Mouse (Mus musculus) lung, adult 2 months (tissue): ENCODE measurements around the gene Snx25. TPM values are rescaled to one million over a fixed set of nuclear protein-coding genes. Genes with fewer than 3 reads are reported as not detected.

ENCODE experiments used
- DNase-seq: peaks from one replicate; pipeline ENCODE4 v3.0.0; 2022
- H3K4me1 ChIP-seq: fragments of 200-500 bp; 2 replicates; pipeline ENCODE4 v1.6.1; 2011; ENCODE audit warnings: low read length; ENCODE audit not compliant: control insufficient read depth, insufficient read depth
- H3K4me3 ChIP-seq: fragments of 200-500 bp; replicated peaks from 2 replicates; pipeline ENCODE3; 2011; ENCODE audit warnings: low read depth, mild to moderate bottlenecking, control low read depth, low read length; ENCODE audit errors: extremely low read depth
- CTCF ChIP-seq: fragments of 200-500 bp; IDR thresholded peaks from 2 replicates; pipeline ENCODE4 v1.5.1; 2011; ENCODE audit warnings: mild to moderate bottlenecking, low read length, control low read depth; ENCODE audit not compliant: insufficient read depth
- POLR2A ChIP-seq: fragments of 200-500 bp; IDR thresholded peaks from 2 replicates; pipeline ENCODE4 v1.6.1; 2011; ENCODE audit warnings: low read depth, mild to moderate bottlenecking, control low read depth, low read length, borderline replicate concordance; ENCODE audit errors: extremely low read depth
- WGBS: fragments of 180-500 bp; shearing (Covaris S2); methylation state at CpG from one replicate; pipeline ENCODE4 v1.1.7; 2018; 5-methylcytosine and 5-hydroxymethylcytosine counted together
- polyA plus RNA-seq: library from polyadenylated mRNA; depleted of rRNA; stranded (reverse); fragments of >200 nt; gene quantifications from 2 replicates; pipeline ENCODE4 v1.2.3, GENCODE M21; 2012; rRNA removed

Snx25 gene
- polyA plus RNA-seq = 17.5 and 23.7 TPM in 2 replicates

DNA sequence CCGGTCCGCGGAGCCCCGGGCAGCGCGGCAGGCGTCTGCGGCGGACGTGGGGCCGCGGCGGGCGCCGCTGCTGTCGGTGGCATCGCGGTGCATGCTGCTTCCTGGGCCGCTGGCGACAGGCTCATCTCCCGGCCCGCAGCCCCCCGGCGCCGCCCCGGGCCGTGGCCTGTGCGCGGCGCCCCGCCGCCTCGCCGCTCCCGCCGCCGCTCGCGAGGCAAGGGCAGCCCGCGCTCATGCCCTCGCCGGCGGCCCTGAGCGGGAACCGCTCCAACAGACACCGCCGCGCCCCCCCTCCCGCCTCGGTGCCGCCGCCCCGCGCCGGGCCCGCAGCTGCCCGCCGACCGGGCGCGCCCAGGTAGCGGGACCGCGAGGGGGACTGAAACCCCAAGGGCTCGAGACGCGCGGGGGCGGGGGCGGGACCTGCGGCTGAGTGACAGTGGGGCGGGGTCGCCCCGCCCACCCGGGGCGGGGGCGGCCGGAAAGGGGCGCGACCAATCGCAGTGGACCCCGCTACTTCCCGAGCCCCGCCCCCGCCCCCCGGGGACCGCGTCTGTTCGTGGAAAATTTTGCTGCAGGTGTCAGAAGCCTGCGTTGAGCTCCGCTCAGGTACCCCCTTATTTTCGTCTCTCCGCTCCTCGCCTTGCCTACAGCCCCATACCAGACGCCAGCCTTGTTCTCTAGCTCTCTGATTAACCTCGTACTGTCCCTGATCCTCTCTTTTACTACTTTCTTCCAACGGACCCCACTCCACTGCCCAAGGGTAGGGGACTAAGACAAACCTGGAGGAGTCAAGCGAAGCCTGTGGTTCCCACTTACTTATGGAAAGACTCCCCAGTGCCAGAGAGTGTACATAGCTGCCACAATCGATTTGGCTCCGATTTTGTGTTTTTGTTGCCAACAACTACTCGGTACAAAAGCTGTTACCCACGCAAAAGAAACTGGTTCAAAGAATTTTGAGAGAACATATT lies at the start of gene Snx25:
TSS of gene Snx25 (minus strand) at position 96 of the 968 bp plus-strand sequence.
- no peaks in the 10 kb centered on the region; the same call in 1 of the 2 replicates for H3K4me1 ChIP-seq
- WGBS = 4% methylated on average over 100 of the region's 103 CpGs
- TF ChIP-seq CTCF (no peak), POLR2A (peak; percentile 74; the same call in 1 of the 2 replicates)
- H3K4me3 ChIP-seq = peak within 1 kb of the TSS; percentile 86
- peak; percentile 87 for DNase-seq

GRCm38 (mm10) chr8:46197673-46198072 lies 45.7 kb upstream of the Snx25 start:
- H3K4me3 ChIP-seq = no peak overlapping the region
- 87% methylated on average over 5 of the region's 5 CpGs for WGBS
- DNase-seq = no peak
- TF ChIP-seq CTCF = no peak
- TF ChIP-seq POLR2A = no peak
- no peaks in the 10 kb centered on the region for H3K4me1 ChIP-seq

DNA sequence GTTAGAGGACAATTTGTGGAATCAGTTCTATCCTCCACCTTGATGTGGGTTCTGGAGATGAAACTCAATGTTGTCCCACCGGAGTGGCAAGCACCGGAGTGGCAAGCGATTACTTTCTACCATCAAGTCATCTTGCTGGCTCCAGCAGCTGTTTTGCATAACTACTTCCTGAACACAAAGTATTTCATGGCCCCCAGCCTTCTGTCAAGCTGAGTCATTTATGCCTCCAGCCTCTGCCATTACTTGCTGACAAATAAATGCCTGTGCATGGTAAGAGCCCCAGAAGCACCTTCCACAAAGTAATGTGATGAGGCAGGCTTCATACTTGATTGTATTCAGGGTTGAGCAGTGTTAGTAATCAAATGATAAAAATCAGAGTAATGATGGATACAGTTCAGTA lies 44.9 kb upstream of the Snx25 start:
- no peaks in the 10 kb centered on the region for H3K4me1 ChIP-seq
- 77% methylated on average over 3 of the region's 3 CpGs for WGBS
- DNase-seq = no peak
- no peak overlapping the region for H3K4me3 ChIP-seq
- no peak for TF ChIP-seq POLR2A

- TF ChIP-seq POLR2A (no peak), CTCF (no peak)
- no peak overlapping the region for H3K4me3 ChIP-seq
- WGBS = 78% methylated on average over 8 of the region's 8 CpGs
Observed at GRCm38 (mm10) chr8:46193100-46193499, 41.1 kb upstream of the Snx25 start.

GRCm38 (mm10) chr8:46185361-46185760 lies 33.4 kb upstream of the Snx25 start:
- 7% methylated on average over 2 of the region's 2 CpGs for WGBS
- H3K4me1 ChIP-seq = peaks cover 2% of the 10 kb centered on the region; the same call in 1 of the 2 replicates
- TF ChIP-seq POLR2A (no peak), CTCF (peak; percentile 27; the same call in 1 of the 2 replicates)
- no peak overlapping the region for H3K4me3 ChIP-seq
- DNase-seq = peak; percentile 39

More at GRCm38 (mm10) chr8:46193100-46193499, 41.1 kb upstream of the Snx25 start:
- H3K4me1 ChIP-seq = no peaks in the 10 kb centered on the region
- DNase-seq = no peak

DNA sequence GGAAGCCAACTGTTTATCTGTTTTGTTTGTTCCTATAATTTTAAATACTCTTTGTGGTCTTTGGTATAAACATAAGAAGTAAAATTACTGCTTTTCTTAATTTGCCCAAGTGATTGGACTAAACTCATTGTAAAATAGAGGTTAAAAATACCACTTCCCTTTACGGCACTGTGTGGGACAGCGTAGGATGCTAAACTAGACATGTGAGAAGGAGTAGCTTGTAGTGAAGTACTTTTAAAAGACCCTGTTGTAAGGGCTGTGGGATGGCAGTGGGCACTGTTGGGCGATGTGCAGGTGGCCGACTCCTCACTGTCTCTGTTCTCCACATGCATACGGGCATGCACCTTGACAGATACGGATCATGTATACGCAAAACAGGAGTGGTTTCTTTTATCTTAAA lies 28.2 kb upstream of the Snx25 start:
- no peak overlapping the region for H3K4me3 ChIP-seq
- TF ChIP-seq POLR2A (no peak), CTCF (no peak)
- no peak for DNase-seq
- H3K4me1 ChIP-seq = peaks cover 2% of the 10 kb centered on the region; the same call in 1 of the 2 replicates
- WGBS = 94% methylated on average over 7 of the region's 7 CpGs

DNA sequence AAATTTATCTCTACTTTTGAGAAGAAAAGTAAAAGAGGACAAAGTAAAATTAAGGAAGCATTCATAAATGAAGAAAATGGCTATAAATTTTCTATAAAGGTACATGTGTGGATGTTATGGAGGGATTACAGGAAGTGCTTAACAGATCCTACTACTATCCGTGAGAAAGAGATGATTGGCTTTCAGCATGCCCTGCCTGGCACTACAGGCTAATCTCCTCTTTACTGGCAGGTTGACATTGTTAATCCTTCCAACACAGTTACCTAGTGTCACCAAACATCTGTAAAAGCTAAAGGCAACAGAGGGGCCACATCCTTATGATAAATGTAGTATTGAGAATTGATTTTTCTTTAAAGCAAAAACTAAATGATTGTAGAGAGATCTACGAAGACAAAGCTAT lies 21.7 kb upstream of the Snx25 start:
- Histone ChIP-seq H3K4me1 (no peaks in the 10 kb centered on the region), H3K4me3 (no peak overlapping the region)
- TF ChIP-seq CTCF (no peak), POLR2A (no peak)
- 80% methylated on average over 2 of the region's 2 CpGs for WGBS
- DNase-seq = no peak

GRCm38 (mm10) chr8:46163870-46164190 lies 11.9 kb upstream of the Snx25 start:
- no peaks in the 10 kb centered on the region; the same call in 1 of the 2 replicates for H3K4me1 ChIP-seq
- no peak for DNase-seq
- WGBS = 1% methylated on average over 25 of the region's 25 CpGs
- H3K4me3 ChIP-seq = peak overlapping the region; percentile 83
- TF ChIP-seq CTCF (no peak), POLR2A (no peak)

- Histone ChIP-seq H3K4me1 (no peaks in the 10 kb centered on the region; the same call in 1 of the 2 replicates), H3K4me3 (peak overlapping the region; percentile 97)
- no peak for TF ChIP-seq CTCF
- TF ChIP-seq POLR2A = peak; percentile 94
- 2% methylated on average over 77 of the region's 77 CpGs for WGBS
- DNase-seq = peak; percentile 96
Observed at GRCm38 (mm10) chr8:46162953-46163869, 11.3 kb upstream of the Snx25 start.
